Mouse (Mus musculus): ENCODE measurements at regions not wholly inside any gene's neighbourhood (a gene's known extent, or its start where the extent isn't known, plus 50 kb on each side); places are given as distances from the start of the nearest gene placed in this dataset.

DNA sequence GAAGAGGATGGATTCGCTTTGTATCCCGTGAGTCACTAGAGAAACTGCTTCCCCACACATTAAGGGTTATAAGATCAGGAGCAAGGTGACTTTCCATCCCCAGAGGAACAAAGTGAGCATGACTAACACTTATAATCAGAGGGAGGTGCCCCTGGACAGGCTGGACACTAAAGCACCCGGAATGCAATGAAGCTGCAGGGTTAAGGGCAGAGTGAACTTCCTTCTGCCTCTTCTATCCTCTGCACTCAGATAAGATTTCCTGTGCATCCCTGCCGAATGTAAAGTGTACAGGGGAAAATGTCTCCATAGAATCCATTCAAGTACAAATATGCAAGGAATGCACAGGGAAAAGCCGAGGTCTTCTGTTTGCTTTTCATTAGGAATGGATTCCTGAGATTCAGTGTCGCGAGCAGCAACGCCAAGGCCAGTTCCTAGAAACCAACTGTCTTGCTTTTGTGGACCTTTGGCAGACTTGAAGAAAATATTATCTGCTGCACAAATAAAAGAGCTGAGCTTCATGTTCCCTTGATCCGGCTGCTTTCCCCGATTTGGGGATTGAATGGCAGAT, 58.5 kb upstream of the Fbxl7 start:
- DNase-seq (ENCODE audit: low spot score in 2 of 2), result no peak
- intact Hi-C loops (cut with DNase I), result no loop called here

DNA sequence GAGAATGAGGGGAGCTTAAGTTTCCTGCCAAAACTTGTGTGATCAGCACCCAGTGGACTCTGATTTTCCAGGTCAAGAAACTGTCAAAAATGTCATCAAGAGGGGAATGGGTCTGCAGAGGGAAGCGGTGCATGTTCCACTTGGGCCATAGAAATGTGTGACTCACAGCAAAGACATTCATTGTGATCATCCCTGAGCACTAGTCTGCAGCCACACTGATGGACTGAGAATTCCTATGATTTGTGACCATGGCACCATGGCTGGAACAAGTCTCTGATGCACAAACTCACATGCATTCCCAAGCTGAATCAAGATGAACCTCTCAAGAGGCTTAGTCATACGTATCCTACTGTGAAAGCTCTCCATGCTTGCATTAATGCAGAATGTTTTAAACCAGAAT, 63.6 kb upstream of the Fbxl7 start:
- no peak for DNase-seq (ENCODE audit: low spot score in 2 of 2)

DNA sequence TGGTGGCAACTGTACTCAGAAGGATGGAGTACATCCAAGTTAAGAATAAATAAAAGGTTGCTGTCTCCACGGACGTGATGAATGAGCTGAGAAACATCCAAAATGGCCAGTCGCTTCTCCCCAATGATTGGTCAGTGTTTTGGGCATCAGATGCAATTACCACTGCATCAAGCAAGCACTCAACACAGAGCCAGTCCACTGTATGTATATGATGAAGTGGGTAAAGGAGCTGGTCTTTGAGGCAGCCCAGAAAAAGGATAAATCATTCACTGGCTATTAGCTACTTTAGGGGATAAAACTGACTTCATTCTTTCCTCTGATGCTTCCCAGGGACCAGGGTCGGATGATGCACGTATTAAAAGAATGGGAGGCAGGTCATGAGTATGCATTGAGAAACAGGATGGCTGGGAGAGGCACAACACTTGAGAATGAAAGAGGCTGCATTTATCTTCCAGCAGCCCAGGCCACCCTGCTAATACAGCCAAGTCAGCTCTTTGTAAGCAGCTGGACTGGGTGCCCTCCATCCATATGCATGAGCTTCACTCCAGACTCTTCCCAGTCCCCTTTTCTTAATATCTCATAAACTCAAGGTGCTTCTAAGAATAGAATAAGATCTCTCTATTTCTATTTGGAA, 73.1 kb upstream of the Fbxl7 start:
- intact Hi-C loops (cut with DNase I), result no loop called here

More for the DNA sequence above, 63.6 kb upstream of the Fbxl7 start:
- intact Hi-C loops (cut with DNase I), result no loop called here

DNA sequence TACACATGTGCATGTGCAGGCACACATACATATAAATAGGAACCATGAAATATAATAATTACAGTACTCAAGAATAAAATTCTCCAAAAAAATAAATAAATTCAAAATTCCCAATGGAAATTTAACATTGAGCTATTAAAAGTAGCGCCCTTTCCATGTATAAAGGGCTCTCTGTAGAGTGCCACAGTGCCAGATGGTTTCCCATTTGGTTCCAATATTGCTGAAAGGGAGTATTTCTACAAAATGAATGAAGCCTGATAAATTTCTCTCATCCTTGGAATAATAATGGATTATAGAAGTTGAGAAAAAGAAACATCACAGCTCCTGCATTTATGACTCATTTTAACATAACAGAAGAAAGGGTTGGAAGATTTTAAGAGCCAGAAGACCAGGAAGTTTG, 75.4 kb upstream of the Fbxl7 start:
- DNase-seq (ENCODE audit: low spot score in 2 of 2), result no peak
- intact Hi-C loops (cut with DNase I), result no loop called here

More for the DNA sequence above, 73.1 kb upstream of the Fbxl7 start:
- no peak for DNase-seq (ENCODE audit: low spot score in 2 of 2)

DNA sequence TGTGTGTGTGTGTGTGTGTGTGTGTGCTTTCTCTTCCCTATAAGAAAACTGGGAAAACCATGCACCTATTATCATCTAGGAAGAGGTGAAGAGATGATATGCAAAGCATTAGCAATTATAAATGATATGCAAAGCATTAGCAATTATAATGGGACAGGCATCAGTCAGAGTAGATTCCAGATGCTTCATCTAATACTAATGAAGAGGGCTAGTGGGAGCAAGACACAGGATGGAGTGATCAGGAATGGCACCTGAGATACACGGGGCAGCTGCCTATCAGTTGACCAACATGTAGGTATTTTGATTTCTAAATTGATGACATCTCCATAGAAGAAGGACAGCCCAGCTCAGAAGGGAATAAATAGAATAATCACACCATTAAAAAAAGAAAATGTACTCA, 97.7 kb upstream of the Fbxl7 start:
- no peak for DNase-seq (ENCODE audit: low spot score in 2 of 2)
- intact Hi-C loops (cut with DNase I), result no loop called here

DNA sequence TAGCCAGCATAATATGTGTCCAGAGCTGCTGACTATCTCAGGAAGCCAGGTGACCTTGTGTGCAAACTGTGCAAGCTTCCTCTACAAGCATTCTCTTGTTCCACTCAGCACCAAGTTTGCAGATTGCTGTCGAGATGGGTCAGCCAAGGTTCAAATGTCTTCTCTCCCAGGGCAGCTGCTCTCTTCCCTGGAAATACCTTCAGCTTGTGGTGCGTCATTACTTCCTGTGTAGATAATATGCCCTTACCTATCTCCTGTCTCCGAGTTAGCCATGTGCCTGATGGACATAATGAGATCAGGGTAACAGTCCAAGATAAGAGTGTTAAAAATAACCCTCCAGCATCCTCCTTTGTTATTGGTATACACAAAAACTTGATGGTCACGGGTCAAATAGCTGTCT, 113.7 kb upstream of the Fbxl7 start:
- no peak for DNase-seq (ENCODE audit: low spot score in 2 of 2)
- intact Hi-C loops (cut with DNase I), result no loop called here

DNA sequence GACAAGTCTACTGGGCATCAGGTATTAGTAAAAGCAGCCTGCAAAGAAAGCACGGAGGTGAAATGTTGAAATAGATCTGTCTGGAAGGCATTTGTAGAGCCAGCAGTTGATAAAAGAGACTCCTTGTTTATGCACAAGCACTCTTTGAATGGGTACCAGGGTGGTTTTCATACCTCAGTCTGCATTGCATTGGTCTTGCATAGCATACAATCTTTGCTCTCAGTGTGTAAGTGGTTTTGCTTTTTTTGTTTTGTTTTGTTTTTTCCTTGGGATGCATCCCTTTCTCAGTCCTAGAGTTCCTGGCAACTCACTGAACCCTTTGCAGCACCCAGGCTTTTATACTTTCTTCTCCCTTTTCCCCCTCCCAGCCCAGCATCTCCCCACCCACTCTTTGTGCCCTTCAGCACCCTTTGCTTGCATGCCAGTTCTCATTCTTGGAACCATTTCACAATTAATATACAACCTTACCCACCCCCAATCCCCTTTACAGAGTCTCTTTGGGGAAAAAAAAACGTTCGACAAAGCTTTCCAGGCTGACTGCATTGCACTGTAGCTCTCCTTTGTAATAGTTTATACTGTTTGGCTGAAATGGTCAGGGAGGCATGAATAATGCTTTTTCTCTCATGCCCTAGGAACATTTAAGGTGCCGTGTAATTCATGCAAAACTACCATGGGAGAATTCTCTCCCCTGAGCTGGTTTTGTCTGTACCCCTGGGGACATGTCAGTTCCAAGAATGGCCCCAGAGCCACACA, 118.7 kb upstream of the Fbxl7 start:
- no peak for DNase-seq (ENCODE audit: low spot score in 2 of 2)
- intact Hi-C loops (cut with DNase I), result no loop called here

DNA sequence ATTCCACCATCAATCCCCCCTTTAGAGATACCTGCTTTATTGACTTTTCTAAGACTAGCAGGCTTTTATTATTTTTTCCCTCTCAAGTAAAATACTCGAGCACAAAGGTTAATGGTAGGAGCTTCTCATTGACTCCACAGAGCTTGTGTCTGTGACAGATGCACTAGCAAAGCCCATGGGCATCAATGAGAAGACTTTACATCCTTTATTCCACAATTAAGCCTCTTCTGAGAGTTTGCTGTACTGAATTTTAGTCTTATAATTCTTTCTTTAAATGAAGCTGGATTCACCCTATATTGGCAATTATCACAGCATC, 119.2 kb upstream of the Fbxl7 start:
- DNase-seq (ENCODE audit: low spot score in 2 of 2), result no peak
- intact Hi-C loops (cut with DNase I), result no loop called here

DNA sequence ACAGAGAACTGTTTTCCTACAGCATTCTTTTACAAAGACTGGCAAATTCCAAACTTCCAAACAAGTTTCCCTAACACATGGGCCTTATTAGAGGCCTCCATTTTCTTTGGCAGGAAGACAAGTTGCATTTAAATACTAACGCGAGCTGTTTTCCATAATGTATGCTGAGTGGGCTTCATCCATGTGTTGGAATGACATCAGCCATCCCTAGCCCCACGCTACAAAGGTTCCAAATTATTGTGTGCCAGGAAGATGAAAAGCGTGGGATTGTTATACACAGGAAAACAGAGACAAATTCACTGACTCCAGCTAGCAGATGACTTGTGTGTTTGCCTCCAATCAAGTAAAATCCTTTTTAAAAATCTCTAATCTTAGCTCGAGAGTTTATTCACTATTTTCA, 125.1 kb upstream of the Fbxl7 start:
- peak in 1 of 2 experiments; percentile 8 for DNase-seq (ENCODE audit: low spot score in 2 of 2)
- intact Hi-C loops (cut with DNase I), result no loop called here

DNA sequence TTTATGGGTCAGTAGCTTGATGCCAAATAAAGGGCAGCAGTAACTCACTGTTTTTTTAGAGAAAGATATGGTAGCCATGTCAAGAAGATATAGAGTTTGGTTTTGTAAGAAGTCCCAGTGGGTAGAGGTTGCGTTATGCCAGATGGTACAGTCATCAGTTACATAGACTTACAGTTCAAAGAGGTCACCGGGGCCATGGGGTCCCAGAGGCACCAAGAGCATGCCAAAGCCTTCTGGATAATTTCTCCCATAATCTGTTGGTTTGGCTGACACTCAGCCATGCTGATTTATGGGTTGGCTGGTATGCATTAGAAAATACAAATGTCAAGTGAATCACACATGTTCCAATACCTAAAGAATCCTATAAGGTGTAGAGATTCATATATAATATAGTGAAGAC, 137.9 kb upstream of the Fbxl7 start:
- intact Hi-C loops (cut with DNase I), result no loop called here
- no peak for DNase-seq (ENCODE audit: low spot score in 2 of 2)

DNA sequence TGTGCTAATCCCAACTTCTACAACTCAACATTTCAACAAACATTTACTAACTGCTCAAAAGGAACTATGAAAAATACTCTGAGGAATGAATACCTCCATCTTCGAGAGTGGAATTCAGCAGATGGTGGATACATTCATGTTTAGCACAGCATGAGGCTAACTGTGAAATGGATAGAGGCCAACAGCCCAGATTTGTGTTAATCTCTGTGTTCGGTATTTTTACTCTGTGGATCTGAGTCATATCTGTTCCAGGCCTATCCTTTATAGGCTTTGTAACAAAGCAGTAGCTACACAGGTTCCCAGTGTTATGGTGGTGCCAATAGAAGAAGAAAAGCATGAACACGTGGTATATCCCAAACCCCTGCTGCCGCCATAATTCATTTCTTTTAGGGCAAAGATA, 148.4 kb upstream of the Fbxl7 start:
- DNase-seq (ENCODE audit: low spot score in 2 of 2), result peak; percentile 57 to 77
- intact Hi-C loops (cut with DNase I), result no loop called here

DNA sequence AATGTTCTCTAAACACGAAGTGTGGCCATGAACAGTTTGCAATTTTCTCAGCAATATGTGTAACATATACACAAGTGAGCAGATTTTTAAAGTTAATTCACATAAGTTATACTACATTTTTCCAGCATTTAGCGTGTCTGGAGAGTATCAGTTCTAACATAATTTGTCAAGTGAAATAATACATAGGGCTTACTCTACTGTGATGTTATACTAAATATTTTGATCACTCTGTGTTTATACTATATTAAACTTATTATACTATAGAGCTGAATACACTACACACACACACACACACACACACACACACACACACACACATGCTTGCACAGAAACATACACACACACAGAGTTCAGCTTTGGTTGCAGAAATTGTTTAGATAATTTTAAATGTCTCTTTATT, 155.3 kb upstream of the Fbxl7 start:
- no peak for DNase-seq (ENCODE audit: low spot score in 2 of 2)
- intact Hi-C loops (cut with DNase I), result no loop called here

DNA sequence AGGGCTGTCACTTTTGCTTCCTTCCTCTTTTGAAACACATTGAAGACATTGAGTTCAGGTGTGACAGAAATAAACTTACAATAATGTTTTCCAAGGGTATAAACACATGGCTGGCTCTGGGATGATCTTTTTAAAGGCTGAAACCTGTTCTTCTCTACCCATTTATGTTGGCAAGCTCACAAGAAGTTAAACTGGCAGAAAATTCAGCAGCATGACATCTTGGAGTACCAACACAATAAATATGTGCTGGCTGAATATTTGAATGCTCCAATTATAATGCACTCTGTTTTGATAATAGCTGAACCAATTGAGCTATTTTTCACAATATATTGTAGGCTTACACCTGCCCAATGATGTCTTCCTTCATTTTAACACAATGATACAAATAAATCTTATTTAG, 168.1 kb upstream of the Fbxl7 start:
- intact Hi-C loops (cut with DNase I), result no loop called here
- no peak for DNase-seq (ENCODE audit: low spot score in 2 of 2)

DNA sequence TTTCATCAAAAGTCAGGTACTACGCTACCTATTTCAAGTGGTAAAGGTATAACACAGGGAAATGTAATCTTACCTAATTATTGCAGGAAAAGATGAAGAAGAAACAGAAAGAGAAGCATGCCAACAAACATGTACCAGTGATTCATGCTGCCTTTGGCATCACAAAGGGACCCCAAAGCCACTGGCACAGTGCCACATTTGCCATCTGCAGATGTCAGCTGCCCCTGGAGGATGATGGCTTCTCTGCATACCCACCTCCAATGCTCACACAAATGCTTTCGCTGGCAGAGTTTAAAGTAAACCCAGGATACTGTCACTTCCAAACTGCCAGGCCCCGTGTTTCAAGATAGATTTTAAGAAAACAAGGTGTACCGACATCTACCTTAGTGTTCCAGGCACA, 168.6 kb upstream of the Fbxl7 start:
- intact Hi-C loops (cut with DNase I), result no loop called here
- peak; percentile 7 to 19 for DNase-seq (ENCODE audit: low spot score in 2 of 2)

DNA sequence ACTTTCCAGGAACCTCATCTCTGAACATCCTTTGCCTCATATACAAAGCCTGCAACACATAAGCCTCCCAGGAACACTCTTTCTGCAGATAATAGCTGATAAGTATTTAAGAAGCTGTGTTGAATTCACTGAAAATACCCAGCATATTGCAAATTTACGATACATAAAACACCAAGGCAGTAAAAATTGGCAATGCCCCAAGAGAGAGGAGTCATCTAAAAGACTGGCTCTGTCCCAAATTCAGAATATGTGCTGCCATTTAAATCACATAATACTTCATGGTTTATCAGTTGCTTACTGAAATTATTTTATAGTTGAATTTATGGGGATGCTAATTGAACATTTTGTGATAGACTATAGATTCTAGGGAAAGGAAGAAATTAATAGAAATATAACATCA, 172.3 kb upstream of the Fbxl7 start:
- peak; percentile 4 to 35 for DNase-seq (ENCODE audit: low spot score in 2 of 2)
- intact Hi-C loops (cut with DNase I), result no loop called here

DNA sequence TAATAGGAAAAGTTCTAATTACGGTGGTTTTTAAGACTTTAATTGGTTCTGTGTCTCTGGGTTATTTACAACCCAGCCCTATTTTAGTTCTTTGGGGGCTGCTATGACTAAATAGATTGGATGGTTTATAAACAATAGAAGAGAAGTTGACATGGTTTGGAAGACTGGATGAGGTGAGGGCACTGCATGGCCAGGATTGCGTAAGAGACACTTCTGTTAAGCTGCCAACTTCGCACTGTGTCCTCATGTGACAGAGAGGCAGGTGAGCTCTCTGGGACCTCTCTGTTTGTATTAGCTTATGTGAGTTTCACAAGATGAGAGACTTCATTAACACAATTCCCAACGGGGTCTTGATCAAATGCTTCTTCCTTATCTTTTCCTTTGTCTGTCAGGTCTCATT, 182.5 kb upstream of the Fbxl7 start:
- no peak for DNase-seq (ENCODE audit: low spot score in 2 of 2)
- intact Hi-C loops (cut with DNase I), result no loop called here

DNA sequence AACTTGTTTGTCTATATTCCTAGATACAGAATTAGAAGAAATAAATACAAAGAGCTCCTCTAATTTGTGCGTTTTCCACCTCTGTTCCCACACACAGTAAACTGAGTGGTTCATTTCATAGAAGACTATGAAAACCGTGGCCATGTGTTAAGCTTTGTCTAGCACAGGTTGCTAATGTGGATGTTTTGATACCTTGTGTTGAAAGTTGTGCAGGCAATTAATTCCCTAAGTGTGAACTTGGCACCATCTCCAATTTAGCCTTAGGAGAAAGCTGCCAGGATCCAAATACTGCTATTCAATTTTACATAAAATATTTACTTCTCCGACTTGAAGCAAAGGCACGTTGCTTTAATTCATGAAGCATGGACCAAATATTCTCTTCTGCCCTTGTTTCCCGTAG, 187.4 kb upstream of the Fbxl7 start:
- intact Hi-C loops (cut with DNase I), result no loop called here
- DNase-seq (ENCODE audit: low spot score in 2 of 2), result no peak

DNA sequence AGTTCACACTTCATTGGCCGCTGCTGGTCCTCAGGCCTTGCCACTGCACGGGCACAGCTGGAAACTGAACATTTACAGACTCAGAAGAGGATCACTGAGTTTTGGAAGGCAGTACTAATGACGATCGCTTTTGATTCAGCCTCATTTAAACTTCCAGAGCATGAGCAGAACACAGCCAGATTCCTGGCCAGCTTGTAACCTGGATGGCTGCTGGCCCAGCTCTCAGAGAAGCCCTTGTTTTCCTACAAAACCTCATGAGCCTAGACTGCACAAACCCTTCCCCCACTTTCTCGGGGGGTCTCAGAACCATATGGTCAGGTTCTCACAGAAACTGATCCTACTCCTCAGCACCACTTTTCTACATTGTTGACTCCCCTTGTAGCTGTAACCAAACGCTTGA, 188.2 kb upstream of the Fbxl7 start:
- DNase-seq (ENCODE audit: low spot score in 2 of 2), result no peak
- intact Hi-C loops (cut with DNase I), result no loop called here

DNA sequence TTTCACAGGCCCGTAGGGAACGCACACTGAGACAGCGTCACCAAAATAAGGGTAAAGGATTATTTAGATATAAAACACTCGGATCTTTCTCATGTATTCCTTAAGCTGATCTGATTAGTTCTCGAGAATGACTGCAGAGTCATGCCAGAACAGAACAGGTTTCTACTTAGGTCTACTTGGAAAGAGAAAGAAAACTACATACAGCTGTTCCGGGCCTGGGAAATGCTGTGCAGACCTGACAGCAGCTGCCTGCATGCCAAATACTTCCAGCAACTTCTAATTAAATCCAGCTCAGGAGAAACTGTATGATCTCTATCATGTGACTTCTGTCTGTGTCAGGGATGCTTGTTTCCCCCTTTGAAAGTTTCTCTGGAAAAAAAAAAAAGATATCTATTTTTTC, 193.8 kb upstream of the Fbxl7 start:
- intact Hi-C loops (cut with DNase I), result no loop called here

DNA sequence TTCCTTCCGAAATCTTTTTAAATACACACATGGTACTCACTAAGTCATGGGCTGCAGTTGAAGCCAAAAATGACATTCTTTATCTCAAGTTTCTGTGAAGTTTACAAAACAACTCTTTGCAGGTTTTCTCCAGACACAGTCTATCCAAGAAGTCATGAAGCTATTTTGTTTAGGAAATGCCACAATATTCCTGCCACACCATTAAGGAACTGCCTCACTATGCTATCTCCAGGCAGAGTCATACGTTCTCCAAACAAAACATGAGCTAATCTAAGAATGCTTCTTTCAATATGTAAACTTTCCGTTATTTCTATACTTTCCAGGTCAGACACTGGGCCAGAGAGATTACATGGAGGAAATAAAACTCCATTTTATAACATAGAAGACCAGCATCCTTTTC, 198.7 kb upstream of the Fbxl7 start:
- no peak for DNase-seq (ENCODE audit: low spot score in 2 of 2)
- intact Hi-C loops (cut with DNase I), result no loop called here

More for the DNA sequence above, 193.8 kb upstream of the Fbxl7 start:
- DNase-seq (ENCODE audit: low spot score in 2 of 2), result no peak

DNA sequence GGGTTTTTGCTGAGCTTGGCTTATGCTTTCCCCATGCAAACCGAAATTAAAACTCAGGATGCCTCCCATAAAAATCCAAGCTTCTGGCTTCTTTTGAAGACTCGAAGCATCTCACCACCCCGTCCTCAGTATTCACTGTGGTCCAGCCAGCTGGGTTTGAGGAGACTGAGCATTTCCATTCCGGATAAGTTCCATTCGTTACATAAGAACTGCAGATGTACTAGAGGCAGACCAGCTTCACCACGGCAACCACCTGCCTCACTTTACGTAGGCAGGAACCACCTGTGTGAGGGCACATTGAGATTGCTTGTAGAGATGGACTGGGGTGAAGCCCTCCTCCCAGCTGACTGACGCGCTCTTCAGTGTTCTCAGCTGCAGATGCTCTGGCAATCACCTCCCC, 199.9 kb upstream of the Fbxl7 start:
- intact Hi-C loops (cut with DNase I), result no loop called here
- DNase-seq (ENCODE audit: low spot score in 2 of 2), result peak; percentile 10 to 52
